Mouse (Mus musculus): ENCODE data around the gene Psmc4. TPM values are rescaled to one million over a fixed set of nuclear protein-coding genes. Genes with fewer than 3 reads are reported as not detected.

Psmc4 gene
- total and polyA plus RNA-seq, 3 experiments, result 211 to 272 (median 258) TPM

DNA sequence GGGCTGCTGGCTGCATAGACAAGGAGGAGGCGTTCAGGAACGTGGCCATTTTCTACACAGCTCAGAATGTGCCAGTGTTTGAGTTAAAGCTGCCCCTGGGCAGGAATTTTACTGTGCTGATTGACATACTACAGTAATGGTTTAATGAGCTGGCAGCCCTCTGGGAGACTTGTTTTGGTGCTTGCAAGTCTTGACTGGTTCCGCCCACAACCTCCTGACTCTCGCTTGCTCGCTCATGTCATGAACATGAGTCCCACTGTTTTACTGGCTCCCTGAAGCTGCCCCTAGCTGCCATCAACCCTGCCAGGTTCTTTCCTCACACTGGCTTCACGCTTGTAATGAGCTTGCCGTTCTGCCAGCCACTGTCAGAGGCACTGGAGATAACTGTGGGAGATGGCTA lies 34.3 kb upstream of the Psmc4 start:
- Histone ChIP-seq H3K4me1 (ENCODE audit: control insufficient read depth in 1 of 2, insufficient read depth in 2 of 2) (no peaks in the 10 kb centered on the region), H3K79me2 (replicated peaks; ENCODE audit: control insufficient read depth, extremely low read depth, insufficient read depth, poor library complexity, severe bottlenecking) (no peaks in the 10 kb centered on the region), H3K4me2 (ENCODE audit: insufficient read depth, low read depth, poor library complexity, severe bottlenecking) (no peak overlapping the region), H3K9ac (ENCODE audit: insufficient read depth, low read depth) (no peak overlapping the region), H3K9me3 (replicated peaks; ENCODE audit: low read length) (peaks cover 3% of the 10 kb centered on the region), H3K4me3 (replicated peaks in 1 of 3; ENCODE audit: low read depth in 2 of 3, low read length in 2 of 3, poor library complexity in 1 of 3) (no peak overlapping the region), H3K36me3 (replicated peaks in 1 of 2; ENCODE audit: control insufficient read depth in 1 of 2, insufficient read depth in 1 of 2, low read length in 1 of 2) (no peaks in the 10 kb centered on the region), H3K27ac (ENCODE audit: insufficient read depth, low read depth) (no peak overlapping the region), H3K27me3 (replicated peaks) (peaks cover 51% of the 10 kb centered on the region)
- dilution Hi-C loops (cut with MboI; ENCODE audit: extremely low pct_ligation_motif_present, extremely low pct_unique_long_range_greater_than_20kb, low sequenced_read_pairs) (no loop called here), in situ Hi-C loops (cut with MboI; ENCODE audit: low pct_ligation_motif_present, low pct_unique_long_range_greater_than_20kb, low sequenced_read_pairs) (no loop called here)
- TF ChIP-seq MAFK (IDR thresholded peaks at IDR 0.05; ENCODE audit: insufficient replicate concordance, low read length) (no peak), NRF1 (IDR thresholded peaks at IDR 0.05; ENCODE audit: low read depth, low read length) (no peak), IRF4 (IDR thresholded peaks at IDR 0.05; ENCODE audit: low read depth, low read length) (no peak), USF2 (conservative IDR thresholded peaks at IDR 0.05; ENCODE audit: low read depth, low read length) (no peak), MAZ (IDR thresholded peaks at IDR 0.05; ENCODE audit: low read depth, low read length) (no peak), MXI1 (IDR thresholded peaks at IDR 0.05; ENCODE audit: low read depth, low read length) (no peak), TBP (conservative IDR thresholded peaks at IDR 0.05; ENCODE audit: low read depth, low read length) (no peak), CHD2 (IDR thresholded peaks at IDR 0.05; ENCODE audit: low read length) (no peak), HCFC1 (IDR thresholded peaks at IDR 0.05; ENCODE audit: low read depth, low read length) (no peak), MYC (IDR thresholded peaks at IDR 0.05; ENCODE audit: low read depth, low read length) (no peak), ZMIZ1 (IDR thresholded peaks at IDR 0.05; ENCODE audit: low read depth, low read length) (no peak), ZC3H11A (IDR thresholded peaks at IDR 0.05; ENCODE audit: low read depth, low read length) (no peak), TCF12 (IDR thresholded peaks at IDR 0.05; ENCODE audit: low read depth, low read length) (no peak), ZKSCAN1 (IDR thresholded peaks at IDR 0.05; ENCODE audit: borderline replicate concordance, low read depth, low read length) (no peak)
- no peak for DNase-seq (ENCODE audit: extremely low read depth)

GRCm38 (mm10) chr7:28070531-28071298 lies 20.8 kb upstream of the Psmc4 start, which contains the start of gene Fcgbp:
Gene Fcgbp (plus strand): TSS chr7:28071236.
- H3K9ac ChIP-seq (ENCODE audit: insufficient read depth, low read depth), result no peak within 1 kb of the TSS
- TF ChIP-seq JUND (conservative IDR thresholded peaks at IDR 0.05; ENCODE audit: low read depth, low read length) (no peak), ZC3H11A (IDR thresholded peaks at IDR 0.05; ENCODE audit: low read depth, low read length) (no peak), MEF2A (IDR thresholded peaks at IDR 0.05; ENCODE audit: borderline replicate concordance, low read depth, low read length) (no peak), BHLHE40 (IDR thresholded peaks at IDR 0.05; ENCODE audit: low read depth, low read length) (no peak), MXI1 (IDR thresholded peaks at IDR 0.05; ENCODE audit: low read depth, low read length) (no peak), SIN3A (IDR thresholded peaks at IDR 0.05; ENCODE audit: low read length) (no peak), PAX5 (IDR thresholded peaks at IDR 0.05; ENCODE audit: low read length) (no peak), CTCF (conservative IDR thresholded peaks at IDR 0.05 in 1 of 2, IDR thresholded peaks at IDR 0.05 in 1 of 2; ENCODE audit: low read depth in 2 of 2, low read length in 2 of 2) (no peak), TCF12 (IDR thresholded peaks at IDR 0.05; ENCODE audit: low read depth, low read length) (no peak)
- dilution Hi-C loops (cut with MboI; ENCODE audit: extremely low pct_ligation_motif_present, extremely low pct_unique_long_range_greater_than_20kb, low sequenced_read_pairs), result no loop called here
- H3K27ac ChIP-seq (ENCODE audit: insufficient read depth, low read depth), result no peak within 1 kb of the TSS
- no peaks in the 10 kb centered on the region for H3K9me3 ChIP-seq (replicated peaks; ENCODE audit: low read length)
- H3K4me3 ChIP-seq (replicated peaks in 1 of 3; ENCODE audit: low read depth in 2 of 3, low read length in 2 of 3, poor library complexity in 1 of 3), result no peak within 1 kb of the TSS
- H3K4me1 ChIP-seq (ENCODE audit: control insufficient read depth in 1 of 2, insufficient read depth in 2 of 2), result 0 out of 4 replicates have a peak, but pooled peaks cover 0 to 2% of the 10 kb centered on the region in 2 experiments
- H3K79me2 ChIP-seq (replicated peaks; ENCODE audit: control insufficient read depth, extremely low read depth, insufficient read depth, poor library complexity, severe bottlenecking), result no peaks in the 10 kb centered on the region
- DNase-seq (ENCODE audit: extremely low read depth), result no peak
- in situ Hi-C loops (cut with MboI; ENCODE audit: low pct_ligation_motif_present, low pct_unique_long_range_greater_than_20kb, low sequenced_read_pairs), result no loop called here
- H3K27me3 ChIP-seq (replicated peaks), result peaks cover 76% of the 10 kb centered on the region
- 0 out of 2 replicates have a peak within 1 kb of the TSS, but pooled peaks have one; percentile 5 for H3K4me2 ChIP-seq (ENCODE audit: insufficient read depth, low read depth, poor library complexity, severe bottlenecking)
- no peaks in the 10 kb centered on the region for H3K36me3 ChIP-seq (replicated peaks in 1 of 2; ENCODE audit: control insufficient read depth in 1 of 2, insufficient read depth in 1 of 2, low read length in 1 of 2)
